Mouse (Mus musculus): Measurements from ENCODE around the gene Thada.

GRCm38 (mm10) chr17:84320576-84320975 lies 145.4 kb downstream of the Thada start:
- no peak for TF ChIP-seq GATA1 (IDR thresholded peaks at IDR 0.05; ENCODE audit: borderline replicate concordance, low read length)
- TF ChIP-seq FLI1 (IDR thresholded peaks at IDR 0.05; ENCODE audit: low read length), result no peak
